20 mouse cellular contexts compared by ENCODE assay signal in genomic region chr4:43700707-43701106, GRCm38 (mm10). TPM values are rescaled to one million over a fixed set of nuclear protein-coding genes. Genes with fewer than 3 reads are reported as not detected.
DNase-seq lines count a peak whose midpoint lies in the region; ATAC-seq lines count a peak whose summit lies in the region.
"Had no signal": no experiment of that assay in that cellular context is flagged by ENCODE, and none has a peak within 500 bp of the region (broad histone marks: within the 10 kb centered on the region; RNA-seq: fewer than 3 reads in every experiment).

Olfr70 (minus strand) TSS chr4:43700807.

- no peaks in the 10 kb centered on the region for H3K9me3 ChIP-seq in midbrain, embryonic 11.5 days (ENCODE audit: control insufficient read depth, low read length)
- H3K9me3 ChIP-seq in midbrain, embryonic 15.5 days: no peaks in the 10 kb centered on the region
- H3K9me3 ChIP-seq: G1E had no signal

- no peak within 1 kb of the TSS for H3K4me3 ChIP-seq in midbrain, embryonic 11.5 days (ENCODE audit: low read depth, low read length)
- no peak within 1 kb of the TSS for H3K4me3 ChIP-seq in midbrain, embryonic 15.5 days

- no peak for ATAC-seq in midbrain, embryonic 11.5 days (ENCODE audit: low FRiP score)
- ATAC-seq in midbrain, embryonic 15.5 days (replicated peaks): no peak
- ATAC-seq: activated CD4-positive, CD25-positive, alpha-beta regulatory T cell, adult 4 months; CD4-positive, CD25-positive, alpha-beta regulatory T cell, adult 4 months; Patski had no signal

- no peak within 1 kb of the TSS for H3K9ac ChIP-seq in midbrain, embryonic 11.5 days (ENCODE audit: low read length)
- no peak within 1 kb of the TSS for H3K9ac ChIP-seq in midbrain, embryonic 15.5 days

- WGBS in midbrain, embryonic 11.5 days: 94% methylated on average over 6 of the region's 6 CpGs
- WGBS in midbrain, embryonic 15.5 days: 92% methylated on average over 6 of the region's 6 CpGs

- H3K36me3 ChIP-seq in midbrain, embryonic 11.5 days (ENCODE audit: control insufficient read depth, insufficient read depth, low read length): no peaks in the 10 kb centered on the region
- no peaks in the 10 kb centered on the region for H3K36me3 ChIP-seq in midbrain, embryonic 15.5 days (replicated peaks)
- H3K36me3 ChIP-seq: G1E had no signal

- H3K27me3 ChIP-seq in midbrain, embryonic 11.5 days (ENCODE audit: control insufficient read depth, insufficient read depth, low read length): no peaks in the 10 kb centered on the region
- no peaks in the 10 kb centered on the region for H3K27me3 ChIP-seq in midbrain, embryonic 15.5 days (replicated peaks)
- H3K27me3 ChIP-seq: Patski had no signal

- no peak within 1 kb of the TSS for H3K27ac ChIP-seq in midbrain, embryonic 11.5 days (ENCODE audit: low read depth, low read length)
- H3K27ac ChIP-seq in midbrain, embryonic 15.5 days: no peak within 1 kb of the TSS

- no peak within 1 kb of the TSS for H3K4me2 ChIP-seq in midbrain, embryonic 11.5 days
- H3K4me2 ChIP-seq in midbrain, embryonic 15.5 days: no peak within 1 kb of the TSS

- no peaks in the 10 kb centered on the region for H3K4me1 ChIP-seq in midbrain, embryonic 11.5 days (ENCODE audit: control insufficient read depth, insufficient read depth, low read length)
- H3K4me1 ChIP-seq in midbrain, embryonic 15.5 days: no peaks in the 10 kb centered on the region

- DNase-seq in midbrain, embryonic 11.5 days (ENCODE audit: low spot score, missing footprints): peak; percentile 4
- peak; percentile 0 for DNase-seq in right cerebral cortex, postnatal 14 days
- DNase-seq in right cerebral cortex, postnatal 10 days (ENCODE audit: low spot score in 2 of 2): no peak
- DNase-seq: adrenal gland, adult 2 months; adrenal gland, adult 8-10 months; adrenal gland, postnatal 10 days; adrenal gland, postnatal 14 days; adrenal gland, postnatal 25 days; adrenal gland, postnatal 36 days; B cell, adult 2 months; cerebellum, adult 11 months; cerebellum, adult 11-12 months; cerebellum, adult 18-20 months had no signal

RNA-seq across cellular contexts. Expression of gene Olfr70, which starts in this region (rescaled TPM):
- not detected in 2 replicates for polyA plus RNA-seq in midbrain, embryonic 11.5 days (2014; fragmentation: Nextera tagmentation; extraction: Ambion mirVana)
- polyA plus RNA-seq in midbrain, embryonic 15.5 days (2015; fragmentation: Nextera tagmentation; extraction: Ambion mirVana): not detected in 2 replicates
- polyA plus RNA-seq: activated CD4-positive, CD25-positive, alpha-beta regulatory T cell, adult 4 months; adrenal gland, adult 2 months; brain, embryonic 14.5 days; C2C12; CD4-positive, CD25-positive, alpha-beta regulatory T cell, adult 4 months; G1E; Patski had no signal

Comparison
In these comparisons a context has a peak if more than half of its experiments do, and no peak if none do; other contexts are left out.
1. Peak in DNase-seq in midbrain, embryonic 11.5 days; RNA of the gene not detected or under 1 TPM.